Mouse (Mus musculus) ES-Bruce4 (cell line): ENCODE measurements around the gene Ube2k. TPM values are rescaled to one million over a fixed set of nuclear protein-coding genes. Genes with fewer than 3 reads are reported as not detected.
A peak's percentile ranks its signal among the peaks of the same experiment; 100 is the strongest.
"Not testable (repeated sequence)": the region's sequence is repeated elsewhere in the genome, so short reads cannot be mapped to it uniquely, and the experiment has no call there.

Experiments
- H3K27ac ChIP-seq: 2 replicates; pipeline ENCODE4 v1.5.1; 2012; ENCODE audit warnings: low read length, inconsistent platforms; ENCODE audit not compliant: insufficient read depth
- H3K27me3 ChIP-seq: 2 replicates; pipeline ENCODE4 v1.6.1; 2012; ENCODE audit warnings: mild to moderate bottlenecking, low read length, inconsistent platforms; ENCODE audit not compliant: control insufficient read depth, poor library complexity, insufficient read depth, severe bottlenecking
- H3K36me3 ChIP-seq: 2 replicates; pipeline ENCODE4 v1.6.1; 2012; ENCODE audit warnings: inconsistent platforms, mild to moderate bottlenecking, low read length, moderate library complexity; ENCODE audit not compliant: control insufficient read depth, poor library complexity, insufficient read depth, severe bottlenecking
- H3K4me1 ChIP-seq: one replicate; pipeline ENCODE4 v1.8.1; 2011; ENCODE audit warnings: low read length; ENCODE audit not compliant: control insufficient read depth, insufficient read depth
- H3K4me3 ChIP-seq: 2 replicates; pipeline ENCODE4 v1.5.1; 2011; ENCODE audit warnings: low read depth, mild to moderate bottlenecking, low read length
- H3K9ac ChIP-seq: 2 replicates; pipeline ENCODE4 v1.6.1; 2012; ENCODE audit warnings: low read depth, mild to moderate bottlenecking, inconsistent platforms; ENCODE audit not compliant: poor library complexity, severe bottlenecking
- H3K9me3 ChIP-seq: replicated peaks from 2 replicates; pipeline ENCODE4 v1.6.1; 2012; ENCODE audit warnings: mild to moderate bottlenecking, low read length, inconsistent platforms; ENCODE audit not compliant: control insufficient read depth, poor library complexity, insufficient read depth, severe bottlenecking
- CTCF ChIP-seq: IDR thresholded peaks from one replicate; pipeline ENCODE4 v1.8.1; 2011; ENCODE audit warnings: low read depth, low read length
- EP300 ChIP-seq: IDR thresholded peaks from 2 replicates; pipeline ENCODE4 v1.6.1; 2011; ENCODE audit warnings: low read depth, low read length; ENCODE audit not compliant: insufficient read depth
- POLR2A ChIP-seq: IDR thresholded peaks from one replicate; pipeline ENCODE4 v1.8.1; 2011; ENCODE audit warnings: low read length; ENCODE audit not compliant: insufficient read depth
- polyA plus RNA-seq: library from polyadenylated mRNA; stranded (reverse); fragments of >200 nt; gene quantifications from 2 replicates; pipeline ENCODE4 v1.2.4, GENCODE M21; 2011; ENCODE audit warnings: low read depth; ENCODE audit not compliant: missing spikeins, insufficient read depth, insufficient read length

Ube2k gene
- polyA plus RNA-seq, 1 experiment, result 282 TPM

GRCm38 (mm10) chr5:65535457-65536067 lies 1.5 kb upstream of the Ube2k start:
- Histone ChIP-seq H3K4me1 (peaks cover 3% of the 10 kb centered on the region), H3K9me3 (no peaks in the 10 kb centered on the region)

GRCm38 (mm10) chr5:65536068-65536465 lies 966 bp upstream of the Ube2k start:
- H3K27me3 ChIP-seq, H3K4me1 ChIP-seq, H3K36me3 ChIP-seq, H3K9me3 ChIP-seq: not testable (repeated sequence)
- Histone ChIP-seq H3K27ac (peak overlapping the region; percentile 79), H3K9ac (peak overlapping the region; percentile 80), H3K4me3 (peak overlapping the region; percentile 89)

More at GRCm38 (mm10) chr5:65535457-65536067, 1.5 kb upstream of the Ube2k start:
- H3K27ac ChIP-seq, result no peak overlapping the region
- TF ChIP-seq EP300 (no peak), CTCF (no peak), POLR2A (no peak)
- peak overlapping the region; percentile 80 for H3K9ac ChIP-seq
- no peaks in the 10 kb centered on the region for H3K27me3 ChIP-seq
- H3K36me3 ChIP-seq, result peaks cover 3% of the 10 kb centered on the region
- H3K4me3 ChIP-seq, result no peak overlapping the region

- Histone ChIP-seq H3K4me3 (peak overlapping the region; percentile 81), H3K27me3 (no peaks in the 10 kb centered on the region), H3K36me3 (peaks cover 12% of the 10 kb centered on the region), H3K4me1 (peaks cover 3% of the 10 kb centered on the region), H3K27ac (peak overlapping the region; percentile 80), H3K9ac (peak overlapping the region; percentile 80), H3K9me3 (no peaks in the 10 kb centered on the region)
- TF ChIP-seq POLR2A (no peak), EP300 (no peak), CTCF (no peak)
These were observed 513 bp downstream of the Ube2k start for GRCm38 (mm10) chr5:65537420-65538071.

- peaks cover 3% of the 10 kb centered on the region for H3K4me1 ChIP-seq
- no peaks in the 10 kb centered on the region for H3K27me3 ChIP-seq
- peak overlapping the region; percentile 81 for H3K4me3 ChIP-seq
- TF ChIP-seq POLR2A (no peak), CTCF (no peak), EP300 (no peak)
- H3K9me3 ChIP-seq, result no peaks in the 10 kb centered on the region
- H3K27ac ChIP-seq, result peak overlapping the region; percentile 80
- peaks cover 13% of the 10 kb centered on the region for H3K36me3 ChIP-seq
- peak overlapping the region; percentile 80 for H3K9ac ChIP-seq
These were observed 1.1 kb downstream of the Ube2k start for GRCm38 (mm10) chr5:65538121-65538520.

GRCm38 (mm10) chr5:65538829-65539228 lies 1.8 kb downstream of the Ube2k start:
- no peak overlapping the region for H3K4me3 ChIP-seq
- no peak for TF ChIP-seq CTCF
- no peak overlapping the region for H3K9ac ChIP-seq
- peaks cover 3% of the 10 kb centered on the region for H3K4me1 ChIP-seq
- H3K36me3 ChIP-seq, result peaks cover 19% of the 10 kb centered on the region
- no peak overlapping the region for H3K27ac ChIP-seq
- H3K9me3 ChIP-seq, result no peaks in the 10 kb centered on the region
- H3K27me3 ChIP-seq, result no peaks in the 10 kb centered on the region

GRCm38 (mm10) chr5:65539786-65540185 lies 2.8 kb downstream of the Ube2k start:
- peaks cover 21% of the 10 kb centered on the region for H3K36me3 ChIP-seq

More at GRCm38 (mm10) chr5:65539786-65540185, 2.8 kb downstream of the Ube2k start:
- Histone ChIP-seq H3K4me1 (peaks cover 3% of the 10 kb centered on the region), H3K9me3 (no peaks in the 10 kb centered on the region), H3K27ac (no peak overlapping the region), H3K9ac (peak overlapping the region; percentile 61), H3K27me3 (no peaks in the 10 kb centered on the region), H3K4me3 (peak overlapping the region; percentile 44)
- TF ChIP-seq POLR2A (no peak), CTCF (no peak), EP300 (no peak)
